Mouse (Mus musculus) G1E (cell line): ENCODE results near the gene Plppr3. TPM values are rescaled to one million over a fixed set of nuclear protein-coding genes. Genes with fewer than 3 reads are reported as not detected.
A peak's percentile ranks its signal among the peaks of the same experiment; 100 is the strongest.

ENCODE experiments used
- ATAC-seq: 2 replicates; pipeline ENCODE4 v1.8.0; 2016; ENCODE audit warnings: mild to moderate bottlenecking; ENCODE audit not compliant: insufficient number of reproducible peaks, poor library complexity, low FRiP score, severe bottlenecking; ENCODE audit errors: extremely low read depth
- DNase-seq: peaks from one replicate; pipeline ENCODE4 v3.0.0; 2012; ENCODE audit warnings: low spot score
- H3K27me3 ChIP-seq: 2 replicates; pipeline ENCODE4 v1.6.1; 2012; ENCODE audit warnings: mild to moderate bottlenecking, low read length, inconsistent platforms; ENCODE audit not compliant: insufficient read depth
- H3K36me3 ChIP-seq: replicated peaks from 2 replicates; pipeline ENCODE3; 2012; ENCODE audit warnings: mild to moderate bottlenecking, inconsistent platforms
- H3K4me1 ChIP-seq: 2 replicates; pipeline ENCODE4 v1.6.1; 2012; ENCODE audit warnings: low read depth, low read length, inconsistent platforms, mixed read lengths; ENCODE audit not compliant: insufficient read depth
- H3K4me3 ChIP-seq: 2 replicates; pipeline ENCODE4 v1.5.1; 2012; ENCODE audit warnings: low read depth, mild to moderate bottlenecking, inconsistent platforms, low read length, moderate library complexity, mixed read lengths
- H3K9me3 ChIP-seq: replicated peaks from 2 replicates; pipeline ENCODE4 v1.6.1; 2012; ENCODE audit warnings: inconsistent platforms
- CTCF ChIP-seq: IDR thresholded peaks from 2 replicates; pipeline ENCODE4 v1.5.1; 2012; ENCODE audit warnings: low read depth, low read length, inconsistent platforms, mixed read lengths
- GATA1 ChIP-seq: IDR thresholded peaks from 2 replicates; pipeline ENCODE4 v1.6.1; 2012; ENCODE audit warnings: borderline replicate concordance, low read length, inconsistent platforms, mixed read lengths
- GATA2 ChIP-seq: IDR thresholded peaks from 2 replicates; pipeline ENCODE4 v1.6.1; 2012; ENCODE audit warnings: low read depth, low read length, inconsistent platforms, borderline replicate concordance
- POLR2AphosphoS5 ChIP-seq: IDR thresholded peaks from 2 replicates; pipeline ENCODE4 v1.6.1; 2012; ENCODE audit warnings: low read depth, low read length, inconsistent platforms; ENCODE audit not compliant: insufficient replicate concordance
- TAL1 ChIP-seq: conservative IDR thresholded peaks from 2 replicates; pipeline ENCODE4 v1.6.1; 2012; ENCODE audit warnings: low read depth, low read length, inconsistent platforms, mixed read lengths
- polyA plus RNA-seq: library from polyadenylated mRNA; stranded (reverse); fragments of >175 nt; gene quantifications from 2 replicates; pipeline ENCODE4 v1.2.3, GENCODE M21; 2012
- total RNA-seq, 2 experiments: library from RNA; stranded (forward) in 1 of 2; stranded (reverse) in 1 of 2; fragments of 200-1000 nt in 1 of 2; fragments of >200 nt in 1 of 2; fragmentation: Nextera tagmentation in 1 of 2; gene quantifications; 2 replicates each; pipeline ENCODE4 v1.2.3; 2014 to 2017

Gene Plppr3
- total and polyA plus RNA-seq, 3 experiments, result 0.20 to 0.82 TPM; not detected in 1

DNA sequence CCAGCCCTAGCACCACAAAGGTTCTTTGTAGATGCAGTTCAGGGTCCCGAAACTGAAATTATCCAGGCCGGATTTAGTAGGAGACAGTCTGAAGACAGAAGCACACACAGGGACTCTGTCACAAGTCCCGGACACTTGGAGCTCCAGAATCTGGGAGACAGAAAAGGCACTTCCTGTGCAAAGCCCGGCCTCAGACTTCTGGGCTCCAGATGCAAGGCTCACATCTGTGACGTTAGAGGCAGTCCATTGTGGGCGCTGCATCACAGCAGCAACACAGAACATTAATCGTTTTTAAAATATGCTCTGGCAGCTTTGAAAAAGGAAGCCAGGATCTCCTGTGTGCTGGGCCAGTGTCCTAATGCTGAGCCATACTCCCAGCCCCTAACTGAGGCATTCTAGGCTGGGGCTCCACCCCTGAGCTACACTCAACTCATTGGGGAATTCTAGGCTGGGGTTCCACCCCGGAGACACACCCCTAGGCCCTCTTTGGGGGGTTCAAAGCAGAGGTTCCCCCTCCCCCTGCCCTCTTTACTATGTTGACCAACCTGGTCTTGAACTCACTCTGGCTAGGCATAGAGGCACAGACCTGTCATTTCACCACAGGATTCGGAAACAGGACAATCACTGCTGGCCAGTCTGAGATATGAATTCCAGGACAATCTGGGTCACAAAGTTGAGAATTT, 22.2 kb downstream of the Plppr3 start:
- Histone ChIP-seq H3K4me1 (peaks cover 57% of the 10 kb centered on the region), H3K27me3 (no peaks in the 10 kb centered on the region), H3K36me3 (peaks cover 40% of the 10 kb centered on the region), H3K9me3 (no peaks in the 10 kb centered on the region), H3K4me3 (peak overlapping the region; percentile 93; the same call in 1 of the 2 replicates)
- DNase-seq (no peak), ATAC-seq (no peak)
- TF ChIP-seq POLR2AphosphoS5, result no peak
- TF ChIP-seq TAL1, result no peak
- no peak for TF ChIP-seq GATA1
- no peak for TF ChIP-seq GATA2
- no peak for TF ChIP-seq CTCF

GRCm38 (mm10) chr10:79851653-79852052, 22.8 kb downstream of the Plppr3 start:
- ATAC-seq (no peak), DNase-seq (no peak)
- Histone ChIP-seq H3K9me3 (no peaks in the 10 kb centered on the region), H3K36me3 (peaks cover 34% of the 10 kb centered on the region), H3K4me3 (peak overlapping the region; percentile 93; the same call in 1 of the 2 replicates), H3K4me1 (peaks cover 51% of the 10 kb centered on the region), H3K27me3 (peaks cover 2% of the 10 kb centered on the region)
- TF ChIP-seq POLR2AphosphoS5 (no peak), GATA2 (no peak), GATA1 (no peak), CTCF (no peak), TAL1 (no peak)

- Histone ChIP-seq H3K36me3 (peaks cover 18% of the 10 kb centered on the region), H3K4me1 (peaks cover 44% of the 10 kb centered on the region), H3K4me3 (no peak overlapping the region), H3K27me3 (peaks cover 9% of the 10 kb centered on the region), H3K9me3 (no peaks in the 10 kb centered on the region)
- no peak for TF ChIP-seq GATA1
- no peak for TF ChIP-seq TAL1
- TF ChIP-seq POLR2AphosphoS5, result no peak
- TF ChIP-seq GATA2, result no peak
- no peak for TF ChIP-seq CTCF
- DNase-seq (no peak), ATAC-seq (no peak)
These were observed 24.3 kb downstream of the Plppr3 start for GRCm38 (mm10) chr10:79849941-79850628.

GRCm38 (mm10) chr10:79846553-79846952, 27.9 kb downstream of the Plppr3 start:
- TF ChIP-seq CTCF (no peak), GATA1 (no peak), GATA2 (no peak), POLR2AphosphoS5 (no peak), TAL1 (no peak)
- DNase-seq (no peak), ATAC-seq (no peak)
- H3K4me3 ChIP-seq, result no peak overlapping the region
- peaks cover 26% of the 10 kb centered on the region for H3K27me3 ChIP-seq
- H3K9me3 ChIP-seq, result no peaks in the 10 kb centered on the region
- peaks cover 25% of the 10 kb centered on the region for H3K4me1 ChIP-seq
- peaks cover 13% of the 10 kb centered on the region for H3K36me3 ChIP-seq

DNA sequence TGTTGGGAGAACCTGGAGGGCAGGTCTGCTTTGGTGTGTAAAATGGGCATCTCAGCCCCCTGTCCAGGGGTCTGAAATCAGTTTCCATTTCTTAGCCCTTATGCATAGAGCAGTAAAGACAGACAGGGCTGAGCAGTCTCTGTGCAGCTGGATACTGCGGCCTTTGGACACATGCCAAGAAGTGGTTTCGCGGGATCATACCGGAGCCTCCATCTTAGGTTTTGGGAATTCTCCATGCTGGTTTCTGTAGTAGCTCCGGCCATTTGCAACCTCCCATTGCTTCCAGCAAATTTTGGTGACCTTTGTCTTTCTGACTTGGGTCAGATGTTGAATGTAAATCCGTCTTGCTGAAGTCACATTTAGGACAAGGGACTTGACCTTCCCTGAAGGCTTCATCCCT, 31.0 kb downstream of the Plppr3 start:
- H3K9me3 ChIP-seq, result no peaks in the 10 kb centered on the region
- ATAC-seq (no peak), DNase-seq (no peak)
- H3K4me1 ChIP-seq, result peaks cover 17% of the 10 kb centered on the region
- no peak for TF ChIP-seq GATA2
- TF ChIP-seq TAL1, result no peak
- TF ChIP-seq CTCF, result no peak
- no peak for TF ChIP-seq POLR2AphosphoS5
- no peak for TF ChIP-seq GATA1
- H3K27me3 ChIP-seq, result peaks cover 40% of the 10 kb centered on the region
- H3K4me3 ChIP-seq, result no peak overlapping the region
- H3K36me3 ChIP-seq, result no peaks in the 10 kb centered on the region

DNA sequence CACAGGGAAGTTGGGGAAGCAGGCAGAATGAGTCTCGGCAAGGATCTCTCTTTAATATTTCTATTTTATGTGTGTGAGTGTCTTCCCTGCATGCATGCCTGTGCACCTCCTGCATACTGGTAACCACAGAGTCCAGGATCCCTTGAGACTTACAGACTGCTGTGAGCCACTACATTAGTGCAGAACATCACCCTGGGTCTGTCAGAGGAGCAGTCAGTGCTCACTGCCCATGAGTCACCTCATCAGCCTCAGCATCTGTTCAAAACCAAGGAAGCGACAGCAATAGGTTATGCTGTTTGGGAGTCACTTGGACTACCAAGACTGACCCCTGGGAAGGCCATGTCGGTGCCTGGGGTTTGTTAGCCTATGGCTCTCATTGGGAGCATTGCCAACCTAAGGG, 32.1 kb downstream of the Plppr3 start:
- TF ChIP-seq GATA1 (no peak), POLR2AphosphoS5 (no peak), TAL1 (no peak), GATA2 (no peak), CTCF (no peak)
- DNase-seq (no peak), ATAC-seq (no peak)
- no peak overlapping the region for H3K4me3 ChIP-seq
- H3K4me1 ChIP-seq, result peaks cover 17% of the 10 kb centered on the region
- 0 out of 2 replicates have a peak, but pooled peaks cover under 1% of the 10 kb centered on the region for H3K9me3 ChIP-seq
- peaks cover 47% of the 10 kb centered on the region for H3K27me3 ChIP-seq
- H3K36me3 ChIP-seq, result no peaks in the 10 kb centered on the region
